Mouse (Mus musculus) neural tube, embryonic 12.5 days (tissue): ENCODE data around the gene Mtmr10. TPM values are rescaled to one million over a fixed set of nuclear protein-coding genes. Genes with fewer than 3 reads are reported as not detected.

ENCODE experiments used
- ATAC-seq: fragments of 200-750 bp; cut with Nextera tagmentation; 2 replicates; pipeline ENCODE4 v1.8.0; 2017; ENCODE audit warnings: low read depth, mild to moderate bottlenecking, moderate TSS enrichment, moderate library complexity; ENCODE audit not compliant: low FRiP score
- H3K27ac ChIP-seq: fragments of 300-500 bp; sonication (generic); 2 replicates; pipeline ENCODE4 v1.5.1; 2016
- H3K27me3 ChIP-seq: fragments of 300-500 bp; sonication (generic); replicated peaks from 2 replicates; pipeline ENCODE4 v1.6.1; 2016; ENCODE audit warnings: mild to moderate bottlenecking
- H3K36me3 ChIP-seq: fragments of 300-500 bp; sonication (generic); 2 replicates; pipeline ENCODE4 v1.6.1; 2016; ENCODE audit warnings: mild to moderate bottlenecking
- H3K4me1 ChIP-seq: fragments of 300-500 bp; sonication (generic); 2 replicates; pipeline ENCODE4 v1.6.1; 2016
- H3K4me2 ChIP-seq: fragments of 300-500 bp; sonication (generic); replicated peaks from 2 replicates; pipeline ENCODE4 v1.6.1; 2016; ENCODE audit warnings: mild to moderate bottlenecking
- H3K4me3 ChIP-seq: fragments of 300-500 bp; sonication (generic); 2 replicates; pipeline ENCODE4 v1.5.1; 2016
- H3K9ac ChIP-seq: fragments of 300-500 bp; sonication (generic); 2 replicates; pipeline ENCODE4 v1.6.1; 2016; ENCODE audit warnings: mild to moderate bottlenecking
- H3K9me3 ChIP-seq: fragments of 300-500 bp; sonication (generic); 2 replicates; pipeline ENCODE4 v1.6.1; 2016; ENCODE audit warnings: mild to moderate bottlenecking
- WGBS: fragments of 180-500 bp; shearing (Covaris S2); methylation state at CpG from one replicate; pipeline ENCODE4 v1.1.7; 2016; 5-methylcytosine and 5-hydroxymethylcytosine counted together
- polyA plus RNA-seq: library from polyadenylated mRNA; unstranded; fragments of >200 nt; fragmentation: Nextera tagmentation; extraction: Ambion mirVana; gene quantifications from 2 replicates; pipeline ENCODE4 v1.2.1, GENCODE M21; 2016

The Mtmr10 gene
- 13.6 and 14.5 TPM in 2 replicates for polyA plus RNA-seq

- H3K4me2 ChIP-seq = peak within 1 kb of the TSS; percentile 65
- H3K27ac ChIP-seq = peak within 1 kb of the TSS; percentile 51; the same call in 1 of the 2 replicates
- no peaks in the 10 kb centered on the region for H3K27me3 ChIP-seq
- peak within 1 kb of the TSS; percentile 69 for H3K9ac ChIP-seq
- H3K4me1 ChIP-seq = 0 out of 2 replicates have a peak, but pooled peaks cover 6% of the 10 kb centered on the region
- peak within 1 kb of the TSS; percentile 61 for H3K4me3 ChIP-seq
- H3K9me3 ChIP-seq = no peaks in the 10 kb centered on the region
- 1% methylated on average over 77 of the region's 77 CpGs for WGBS
- ATAC-seq = peak; percentile 99
- no peaks in the 10 kb centered on the region; the same call in 1 of the 2 replicates for H3K36me3 ChIP-seq
Observed at GRCm38 (mm10) chr7:64287414-64288091, at the start of gene Mtmr10. Gene Mtmr10, plus strand, starts transcription at chr7:64287653.

GRCm38 (mm10) chr7:64237747-64238146, 49.7 kb upstream of the Mtmr10 start:
- no peak for ATAC-seq
- no peak overlapping the region for H3K4me2 ChIP-seq
- no peaks in the 10 kb centered on the region for H3K27me3 ChIP-seq
- H3K36me3 ChIP-seq = no peaks in the 10 kb centered on the region
- H3K9ac ChIP-seq = no peak overlapping the region
- H3K27ac ChIP-seq = no peak overlapping the region
- no peaks in the 10 kb centered on the region for H3K9me3 ChIP-seq
- 95% methylated on average over 8 of the region's 8 CpGs for WGBS
- H3K4me3 ChIP-seq = no peak overlapping the region
- H3K4me1 ChIP-seq = no peaks in the 10 kb centered on the region

GRCm38 (mm10) chr7:64238410-64239086, 48.9 kb upstream of the Mtmr10 start:
- no peak overlapping the region for H3K4me2 ChIP-seq
- H3K9me3 ChIP-seq = no peaks in the 10 kb centered on the region
- no peak overlapping the region for H3K27ac ChIP-seq
- no peaks in the 10 kb centered on the region for H3K27me3 ChIP-seq
- H3K4me3 ChIP-seq = no peak overlapping the region
- WGBS = 92% methylated on average over 7 of the region's 7 CpGs
- H3K4me1 ChIP-seq = no peaks in the 10 kb centered on the region
- no peaks in the 10 kb centered on the region for H3K36me3 ChIP-seq
- no peak overlapping the region for H3K9ac ChIP-seq
- ATAC-seq = no peak

GRCm38 (mm10) chr7:64239138-64239805, 48.2 kb upstream of the Mtmr10 start:
- no peaks in the 10 kb centered on the region for H3K9me3 ChIP-seq
- no peak overlapping the region for H3K4me3 ChIP-seq
- 89% methylated on average over 9 of the region's 9 CpGs for WGBS
- H3K27me3 ChIP-seq = no peaks in the 10 kb centered on the region
- no peak overlapping the region for H3K4me2 ChIP-seq
- no peaks in the 10 kb centered on the region for H3K4me1 ChIP-seq
- no peaks in the 10 kb centered on the region for H3K36me3 ChIP-seq
- H3K27ac ChIP-seq = no peak overlapping the region
- H3K9ac ChIP-seq = no peak overlapping the region
- no peak for ATAC-seq

GRCm38 (mm10) chr7:64239806-64240315, 47.6 kb upstream of the Mtmr10 start:
- H3K9me3 ChIP-seq = no peaks in the 10 kb centered on the region
- no peak overlapping the region for H3K4me3 ChIP-seq
- WGBS = 85% methylated on average over 4 of the region's 4 CpGs
- H3K27me3 ChIP-seq = no peaks in the 10 kb centered on the region
- no peak overlapping the region for H3K27ac ChIP-seq
- H3K4me2 ChIP-seq = no peak overlapping the region
- H3K9ac ChIP-seq = no peak overlapping the region
- no peaks in the 10 kb centered on the region for H3K36me3 ChIP-seq
- ATAC-seq = no peak
- no peaks in the 10 kb centered on the region for H3K4me1 ChIP-seq

GRCm38 (mm10) chr7:64242424-64242823, 45.0 kb upstream of the Mtmr10 start:
- WGBS = 77% methylated on average over 4 of the region's 4 CpGs
- H3K27ac ChIP-seq = no peak overlapping the region
- no peaks in the 10 kb centered on the region for H3K27me3 ChIP-seq
- no peaks in the 10 kb centered on the region for H3K36me3 ChIP-seq
- H3K9ac ChIP-seq = no peak overlapping the region
- no peaks in the 10 kb centered on the region for H3K4me1 ChIP-seq
- no peak for ATAC-seq
- no peaks in the 10 kb centered on the region for H3K9me3 ChIP-seq
- H3K4me2 ChIP-seq = no peak overlapping the region
- no peak overlapping the region for H3K4me3 ChIP-seq

GRCm38 (mm10) chr7:64244371-64244770, 43.1 kb upstream of the Mtmr10 start:
- Histone ChIP-seq H3K27me3 (no peaks in the 10 kb centered on the region), H3K9ac (no peak overlapping the region), H3K4me1 (no peaks in the 10 kb centered on the region), H3K27ac (no peak overlapping the region), H3K36me3 (no peaks in the 10 kb centered on the region), H3K4me2 (no peak overlapping the region), H3K9me3 (no peaks in the 10 kb centered on the region), H3K4me3 (no peak overlapping the region)
- ATAC-seq = no peak
- 77% methylated on average over 6 of the region's 6 CpGs for WGBS

GRCm38 (mm10) chr7:64246713-64247112, 40.7 kb upstream of the Mtmr10 start:
- WGBS = 49% methylated on average over 4 of the region's 4 CpGs
- H3K4me1 ChIP-seq = no peaks in the 10 kb centered on the region
- no peaks in the 10 kb centered on the region for H3K9me3 ChIP-seq
- ATAC-seq = no peak
- H3K4me2 ChIP-seq = no peak overlapping the region
- no peak overlapping the region for H3K27ac ChIP-seq
- no peaks in the 10 kb centered on the region for H3K36me3 ChIP-seq
- no peaks in the 10 kb centered on the region for H3K27me3 ChIP-seq
- no peak overlapping the region for H3K9ac ChIP-seq
- no peak overlapping the region for H3K4me3 ChIP-seq

GRCm38 (mm10) chr7:64248352-64248751, 39.1 kb upstream of the Mtmr10 start:
- 90% methylated on average over 1 of the region's 1 CpGs for WGBS
- Histone ChIP-seq H3K27me3 (no peaks in the 10 kb centered on the region), H3K4me3 (no peak overlapping the region), H3K9ac (no peak overlapping the region), H3K9me3 (no peaks in the 10 kb centered on the region), H3K4me2 (no peak overlapping the region), H3K27ac (no peak overlapping the region), H3K4me1 (no peaks in the 10 kb centered on the region), H3K36me3 (no peaks in the 10 kb centered on the region)
- ATAC-seq = no peak

GRCm38 (mm10) chr7:64249715-64250114, 37.7 kb upstream of the Mtmr10 start:
- no peak overlapping the region for H3K27ac ChIP-seq
- no peaks in the 10 kb centered on the region for H3K27me3 ChIP-seq
- ATAC-seq = no peak
- no peaks in the 10 kb centered on the region for H3K4me1 ChIP-seq
- no peak overlapping the region for H3K4me3 ChIP-seq
- H3K9me3 ChIP-seq = no peaks in the 10 kb centered on the region
- H3K9ac ChIP-seq = no peak overlapping the region
- WGBS = 77% methylated on average over 4 of the region's 4 CpGs
- no peak overlapping the region for H3K4me2 ChIP-seq
- H3K36me3 ChIP-seq = no peaks in the 10 kb centered on the region

GRCm38 (mm10) chr7:64250417-64250816, 37.0 kb upstream of the Mtmr10 start:
- Histone ChIP-seq H3K27ac (no peak overlapping the region), H3K9me3 (no peaks in the 10 kb centered on the region), H3K9ac (no peak overlapping the region), H3K4me1 (no peaks in the 10 kb centered on the region), H3K4me3 (no peak overlapping the region), H3K36me3 (no peaks in the 10 kb centered on the region), H3K4me2 (no peak overlapping the region), H3K27me3 (no peaks in the 10 kb centered on the region)
- 89% methylated on average over 7 of the region's 7 CpGs for WGBS
- no peak for ATAC-seq

GRCm38 (mm10) chr7:64253736-64254135, 33.7 kb upstream of the Mtmr10 start:
- WGBS = 93% methylated on average over 3 of the region's 3 CpGs
- Histone ChIP-seq H3K9me3 (no peaks in the 10 kb centered on the region), H3K27me3 (no peaks in the 10 kb centered on the region), H3K4me3 (no peak overlapping the region), H3K36me3 (no peaks in the 10 kb centered on the region), H3K4me2 (no peak overlapping the region), H3K27ac (no peak overlapping the region), H3K4me1 (no peaks in the 10 kb centered on the region), H3K9ac (no peak overlapping the region)
- no peak for ATAC-seq
